Mouse (Mus musculus) skeletal muscle tissue, adult 2 months (tissue): ENCODE measurements around the gene Bmyc.
"Not testable (repeated sequence)": the region's sequence is repeated elsewhere in the genome, so short reads cannot be mapped to it uniquely, and the experiment has no call there.

Source experiments
- DNase-seq: peaks from one replicate; pipeline ENCODE4 v3.0.0-alpha.2; 2012; ENCODE audit warnings: low read depth, low spot score

The Bmyc gene

DNA sequence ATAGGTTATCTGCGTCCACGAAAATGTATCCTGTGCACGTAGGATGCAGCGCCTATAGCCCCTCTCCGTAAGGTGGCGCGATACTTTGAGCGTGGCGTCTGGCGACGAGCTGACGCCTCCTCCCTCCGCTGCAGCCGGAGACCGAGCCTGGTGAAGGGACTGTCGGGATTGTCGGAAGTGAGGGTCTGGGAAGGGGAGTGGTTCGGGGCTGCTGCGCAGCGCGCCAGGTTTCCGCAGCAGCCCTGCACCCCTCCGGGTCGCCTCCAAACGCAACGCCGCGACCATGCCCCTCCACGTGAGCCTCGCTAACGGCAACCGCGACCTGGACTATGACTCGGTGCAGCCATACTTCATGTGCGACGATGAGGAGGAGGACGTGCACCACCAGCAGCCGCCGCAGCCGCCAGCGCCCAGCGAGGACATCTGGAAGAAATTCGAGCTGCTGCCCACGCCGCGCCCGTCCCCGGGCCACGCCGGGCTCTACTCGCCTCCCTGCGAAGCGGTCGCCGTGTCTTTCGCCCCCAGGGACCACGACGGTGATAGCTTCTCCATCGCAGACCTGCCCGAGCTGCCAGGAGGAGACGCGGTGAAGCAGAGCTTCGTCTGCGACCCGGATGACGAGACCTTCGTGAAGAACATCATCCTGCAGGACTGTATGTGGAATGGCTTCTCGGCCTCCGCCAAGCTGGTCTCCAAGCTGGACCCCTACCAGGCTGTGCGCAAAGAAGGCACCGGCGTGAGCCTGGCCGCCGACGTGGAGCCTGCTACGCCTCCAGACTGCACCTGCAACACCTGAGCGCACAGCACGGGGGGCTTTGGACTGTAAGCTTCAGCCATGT lies at the start of gene Bmyc:
Bmyc (plus strand) TSS at position 97 of the 839 bp plus-strand sequence.
- DNase-seq: peak; percentile 48

- DNase-seq: no peak
These were observed 49.3 kb upstream of the Bmyc start for GRCm38 (mm10) chr2:25657246-25657645.

DNA sequence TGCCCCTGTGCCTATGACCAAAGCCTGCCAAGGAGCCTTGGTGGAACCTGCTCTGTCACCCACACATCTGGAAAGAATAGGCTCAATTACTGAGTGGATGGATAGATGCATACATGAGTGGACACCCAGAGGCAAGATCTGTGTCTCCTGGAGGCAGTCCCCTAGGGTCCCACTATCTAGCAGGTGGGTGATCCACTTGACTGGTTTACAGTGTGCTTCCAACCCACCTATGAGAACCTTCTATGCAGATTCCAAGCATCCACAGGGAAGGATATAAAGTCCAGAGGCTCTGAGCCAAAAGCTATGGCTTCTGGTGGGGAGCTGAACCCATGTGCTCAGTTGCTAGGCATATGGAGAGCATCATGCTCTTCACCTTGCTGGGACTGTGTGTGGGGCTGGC lies 48.9 kb upstream of the Bmyc start, which contains the start of gene Lcn5:
Lcn5 (plus strand) TSS at position 301 of the 400 bp plus-strand sequence.
- no peak for DNase-seq

DNA sequence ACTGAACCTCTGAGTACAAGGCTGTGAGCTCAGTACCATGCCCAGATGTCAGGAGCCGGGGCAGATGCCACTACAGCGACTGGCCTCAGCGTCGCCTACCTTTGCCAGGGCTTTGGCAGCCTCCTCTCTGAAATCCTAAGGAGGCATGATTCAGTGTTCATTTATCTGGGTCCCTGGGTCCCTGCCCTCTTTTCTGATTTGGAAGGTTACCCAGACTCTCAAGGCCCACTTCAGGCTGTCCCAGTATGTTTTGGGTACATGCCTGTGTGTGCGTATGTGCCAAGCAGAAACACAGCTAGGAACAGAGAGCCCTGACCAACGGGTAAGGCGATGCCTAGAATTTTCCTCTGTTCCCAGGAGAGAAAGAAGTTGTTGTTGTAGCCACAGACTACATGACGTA lies 46.3 kb upstream of the Bmyc start:
- DNase-seq: peak; percentile 10

DNA sequence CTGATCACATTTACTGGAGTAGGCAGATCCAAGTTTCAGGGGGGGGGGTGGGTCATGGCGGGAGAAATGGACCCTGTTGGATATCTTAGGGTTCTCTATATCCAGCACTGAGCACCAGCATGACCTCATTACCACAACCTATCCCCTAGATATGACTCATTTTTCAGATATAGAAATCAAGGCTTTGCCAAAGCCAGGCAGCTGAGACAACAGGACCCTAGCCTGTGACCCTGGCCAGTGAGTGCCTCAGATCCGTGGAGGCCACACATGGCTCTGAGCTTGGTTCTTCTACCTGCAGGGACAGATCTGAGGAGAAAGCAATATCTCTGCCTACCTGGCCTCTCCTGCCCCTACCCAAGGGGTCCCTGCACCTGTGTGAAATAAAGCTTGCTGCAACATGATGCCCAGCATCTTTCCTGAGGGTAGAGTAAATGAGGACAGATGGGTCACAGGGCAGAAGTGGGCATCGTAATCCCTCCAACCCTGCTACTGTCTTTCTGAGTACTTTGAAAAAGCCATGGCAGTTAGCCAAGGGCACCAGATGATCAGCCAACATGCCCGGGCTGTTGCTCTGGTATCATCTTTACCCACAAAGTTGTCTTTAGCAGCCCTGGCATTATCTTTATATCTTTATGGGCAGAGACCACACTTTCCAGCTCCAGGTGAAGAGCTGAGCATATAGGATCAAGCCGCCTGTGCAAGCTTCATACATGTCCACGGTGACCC lies 45.1 kb upstream of the Bmyc start:
- DNase-seq: no peak

DNA sequence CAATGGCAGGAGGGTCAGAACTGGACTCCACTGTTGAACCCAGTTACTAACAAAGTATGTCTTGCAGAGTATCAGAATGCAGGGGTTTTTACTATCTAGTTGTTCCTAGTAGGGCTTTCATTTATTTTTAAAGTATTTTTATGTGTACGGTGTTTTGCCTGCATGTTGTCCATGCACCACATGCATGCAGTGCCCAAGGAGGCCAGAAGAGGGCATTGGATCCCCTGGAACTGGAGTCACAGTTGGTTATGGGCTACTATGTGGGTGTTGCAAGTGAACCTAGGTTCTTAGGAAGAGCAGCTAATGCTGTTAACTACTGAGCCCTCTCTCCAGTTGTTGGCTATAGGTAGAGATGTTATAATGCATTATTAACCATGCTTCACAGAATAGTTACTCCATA lies 43.0 kb upstream of the Bmyc start:
- no peak for DNase-seq

DNA sequence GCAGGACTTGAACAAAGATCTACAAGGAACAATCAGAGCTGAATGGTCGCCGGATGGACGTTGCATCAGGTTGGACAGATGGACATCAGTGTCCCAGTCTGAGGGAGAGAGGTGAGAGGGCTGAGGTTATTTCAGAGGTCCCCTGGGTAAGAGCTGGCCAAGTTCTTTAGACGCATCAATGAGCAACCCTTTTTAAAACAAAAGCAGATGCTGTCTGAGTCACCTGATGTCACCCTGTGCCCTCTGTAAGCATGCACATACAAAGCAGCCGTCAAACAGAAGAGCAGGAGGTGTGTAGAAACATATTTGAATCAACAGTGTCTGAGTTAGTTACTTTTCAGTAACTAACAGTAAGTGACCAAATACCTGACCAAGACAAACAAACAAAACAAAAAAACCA lies 42.4 kb upstream of the Bmyc start:
- no peak for DNase-seq

GRCm38 (mm10) chr2:25666516-25666915 lies 40.0 kb upstream of the Bmyc start:
- DNase-seq: no peak

GRCm38 (mm10) chr2:25676486-25676885 lies 30.1 kb upstream of the Bmyc start, which contains the start of gene Lcn6:
Lcn6 (plus strand) TSS chr2:25676786.
- DNase-seq: no peak

DNA sequence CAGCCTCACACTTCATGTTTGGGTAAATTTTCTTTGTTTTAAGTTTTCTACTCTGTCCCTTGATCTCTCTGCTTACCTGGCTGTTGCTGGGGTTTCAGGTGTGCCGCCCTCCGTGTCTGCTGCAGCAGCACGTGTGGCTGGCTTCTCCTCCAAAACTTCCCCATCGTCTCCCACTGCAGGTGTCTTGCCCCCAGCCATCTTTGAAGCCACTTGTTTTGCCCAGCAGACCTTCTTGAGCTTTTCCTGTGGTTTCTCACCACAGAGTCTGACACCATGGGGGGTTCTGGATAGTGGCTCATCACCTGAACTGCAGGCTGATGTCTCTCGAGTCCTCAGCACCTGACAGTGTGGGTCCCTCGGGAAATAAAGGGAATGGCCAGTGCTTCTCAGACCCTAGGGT lies 27.0 kb upstream of the Bmyc start:
- DNase-seq: no peak

DNA sequence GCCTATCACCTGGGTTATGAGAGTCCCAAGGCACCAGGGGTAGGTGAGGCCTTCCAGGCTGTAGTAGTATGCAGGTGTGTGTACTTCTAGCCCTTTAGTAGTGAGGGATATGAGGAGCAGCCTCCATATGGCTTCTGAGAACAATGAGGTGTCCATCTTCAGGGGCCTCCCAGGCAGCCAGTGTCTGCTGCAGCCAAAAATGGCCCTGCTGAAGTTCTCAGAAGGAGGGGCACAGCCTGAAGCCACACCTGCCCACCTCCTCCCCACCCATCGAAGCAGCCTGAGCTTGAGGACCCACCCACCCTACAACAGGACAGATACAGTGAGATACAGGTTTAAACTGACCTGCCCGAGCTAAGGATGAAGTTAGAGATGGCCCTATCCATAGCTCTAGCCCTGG lies 24.1 kb upstream of the Bmyc start, which contains the start of gene Lcn10:
Lcn10 (plus strand) TSS at position 301 of the 400 bp plus-strand sequence.
- no peak for DNase-seq

GRCm38 (mm10) chr2:25686941-25687340 lies 19.6 kb upstream of the Bmyc start:
- no peak for DNase-seq

DNA sequence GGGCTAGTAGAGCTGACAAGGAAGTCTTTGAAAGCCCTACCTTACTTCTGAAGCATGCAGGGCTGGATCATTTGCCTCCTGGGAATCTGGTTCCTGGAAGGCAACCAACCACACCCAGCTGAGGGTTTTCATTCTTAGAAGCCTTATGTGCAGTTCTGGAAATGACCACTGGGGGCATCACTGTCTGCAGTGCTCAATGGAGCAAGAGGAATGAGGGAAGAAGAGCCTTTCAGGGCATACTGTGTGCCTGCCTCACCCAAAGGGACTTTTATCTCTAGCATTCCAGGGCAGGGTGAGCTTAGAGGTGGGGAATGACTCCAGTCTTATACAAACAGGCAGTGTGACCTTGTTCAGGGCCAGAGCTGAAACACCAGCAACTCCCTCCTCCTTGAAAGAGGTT lies 11.9 kb upstream of the Bmyc start:
- DNase-seq: peak; percentile 36

GRCm38 (mm10) chr2:25696951-25697350 lies 9.6 kb upstream of the Bmyc start:
- DNase-seq: no peak

DNA sequence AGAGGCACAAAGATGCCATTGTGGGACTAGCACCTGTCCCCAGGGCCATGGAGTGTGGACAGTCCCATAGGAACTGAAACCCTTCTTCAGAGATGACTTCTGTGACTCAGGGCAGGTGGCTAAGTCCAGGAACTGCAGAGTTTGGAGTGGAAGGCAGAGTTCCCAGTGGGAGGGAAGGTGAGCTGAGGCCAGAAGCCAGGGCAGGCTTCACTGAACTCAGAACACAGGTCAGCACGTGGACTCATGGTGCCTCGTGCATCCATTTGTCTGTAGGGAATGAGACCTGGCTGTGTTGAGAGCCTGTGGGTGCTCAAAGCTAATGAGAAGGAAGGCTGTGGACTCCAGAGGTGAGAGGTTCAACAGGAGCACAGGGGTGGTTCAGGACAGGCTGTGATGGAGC lies 7.8 kb upstream of the Bmyc start:
- DNase-seq: no peak

DNA sequence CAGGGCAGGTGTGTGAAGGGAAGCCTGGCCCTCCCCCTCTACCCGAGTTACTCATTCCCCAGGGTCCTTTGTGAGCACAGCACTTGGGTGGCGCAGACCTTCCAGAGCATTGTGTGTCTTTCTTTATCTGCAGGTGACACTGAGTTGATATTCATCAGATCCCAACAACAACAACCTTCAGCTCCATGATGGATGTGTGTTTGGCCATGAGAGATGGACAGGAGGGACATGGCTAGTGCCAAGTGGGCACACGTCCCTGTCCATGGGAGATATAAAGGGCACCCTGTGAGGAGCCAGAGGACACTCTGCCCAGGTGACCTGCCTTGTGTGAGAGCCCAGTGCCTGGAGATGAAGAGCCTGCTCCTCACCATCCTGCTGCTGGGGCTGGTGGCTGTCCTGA lies 6.8 kb upstream of the Bmyc start, which contains the start of gene Obp2a:
Obp2a (plus strand) TSS at position 301 of the 400 bp plus-strand sequence.
- DNase-seq: not testable (repeated sequence)

GRCm38 (mm10) chr2:25701001-25701400 lies 5.5 kb upstream of the Bmyc start:
- DNase-seq: no peak

GRCm38 (mm10) chr2:25703706-25704105 lies 2.8 kb upstream of the Bmyc start:
- DNase-seq: no peak

GRCm38 (mm10) chr2:25708121-25708520 lies 1.6 kb downstream of the Bmyc start:
- peak; percentile 28 for DNase-seq

DNA sequence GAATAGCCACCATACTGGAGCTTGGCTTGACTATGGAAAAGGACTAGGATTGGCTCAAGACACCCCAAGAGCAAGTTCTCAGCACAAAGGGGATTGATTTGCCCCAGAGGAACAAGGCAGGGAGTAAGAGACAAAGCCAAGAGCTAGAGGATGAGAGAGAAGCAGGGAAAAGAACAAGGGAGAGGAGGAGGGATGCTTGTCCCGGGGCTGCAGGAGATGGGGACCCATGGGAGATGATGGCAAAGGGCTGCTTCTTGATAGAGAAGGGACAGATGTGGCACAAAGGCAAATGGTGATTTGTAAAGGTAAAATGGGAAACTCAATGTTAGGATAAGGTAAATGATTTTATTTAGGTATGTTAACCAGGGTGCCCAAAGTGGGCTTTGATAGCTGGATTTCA lies 2.5 kb downstream of the Bmyc start:
- not testable (repeated sequence) for DNase-seq

DNA sequence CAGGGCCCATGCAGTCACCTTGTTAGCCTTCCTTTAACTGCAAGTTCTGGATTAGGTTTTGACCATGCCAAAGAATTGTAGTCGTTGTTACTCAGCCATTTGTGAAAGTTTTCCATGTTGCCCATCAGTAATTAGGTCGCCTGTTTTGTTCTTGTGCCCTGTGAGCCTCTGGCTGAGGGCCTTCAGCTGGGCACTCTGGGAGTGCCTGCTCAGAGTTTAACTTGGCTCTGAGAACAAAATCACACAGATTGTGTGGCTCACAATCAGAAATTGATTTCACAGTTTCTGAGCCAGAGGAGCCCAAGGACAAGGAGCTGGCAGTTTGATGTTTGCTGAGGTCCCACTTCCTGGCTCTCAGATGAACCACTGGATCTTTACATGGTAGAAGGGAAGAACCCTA lies 3.3 kb downstream of the Bmyc start:
- DNase-seq: not testable (repeated sequence)

GRCm38 (mm10) chr2:25711641-25712040 lies 5.1 kb downstream of the Bmyc start:
- DNase-seq: not testable (repeated sequence)

GRCm38 (mm10) chr2:25717222-25717621 lies 10.7 kb downstream of the Bmyc start:
- DNase-seq: no peak
